ENCODE assay signal across 19 mouse cellular contexts in genomic region chr3:108714837-108715236, GRCm38 (mm10). TPM values are rescaled to one million over a fixed set of nuclear protein-coding genes. Genes with fewer than 3 reads are reported as not detected.
DNase-seq lines count a peak whose midpoint lies in the region; ATAC-seq and TF ChIP-seq lines count a peak whose summit lies in the region.
"Had no signal": no experiment of that assay in that cellular context is flagged by ENCODE, and none has a peak within 500 bp of the region (broad histone marks: within the 10 kb centered on the region; RNA-seq: fewer than 3 reads in every experiment).

No protein-coding gene starts in this region.

- no peak overlapping the region for H3K4me2 ChIP-seq in kidney, embryonic 15.5 days
- no peak overlapping the region for H3K4me2 ChIP-seq in liver, embryonic 12.5 days
- no peak overlapping the region for H3K4me2 ChIP-seq in stomach, postnatal 0 days (replicated peaks; ENCODE audit: low read depth)
- H3K4me2 ChIP-seq: heart, embryonic 12.5 days; lung, embryonic 15.5 days; midbrain, embryonic 12.5 days had no signal

- TF ChIP-seq CTCF in stomach, postnatal 0 days (IDR thresholded peaks at IDR 0.05; ENCODE audit: low read depth): no peak

- peaks cover 14% of the 10 kb centered on the region for H3K4me1 ChIP-seq in kidney, embryonic 15.5 days
- peaks cover 56% of the 10 kb centered on the region for H3K4me1 ChIP-seq in liver, embryonic 12.5 days
- H3K4me1 ChIP-seq in stomach, postnatal 0 days (replicated peaks; ENCODE audit: control insufficient read depth, insufficient read depth): peaks cover 3% of the 10 kb centered on the region; the same call in 1 of the 2 replicates
- peaks cover 14% of the 10 kb centered on the region; the same call in 1 of the 2 replicates for H3K4me1 ChIP-seq in heart, embryonic 10.5 days

- no peaks in the 10 kb centered on the region for H3K27me3 ChIP-seq in kidney, embryonic 15.5 days
- H3K27me3 ChIP-seq in liver, embryonic 12.5 days (replicated peaks): no peaks in the 10 kb centered on the region
- H3K27me3 ChIP-seq in stomach, postnatal 0 days (ENCODE audit: control insufficient read depth, insufficient read depth, low read length): no peaks in the 10 kb centered on the region
- no peaks in the 10 kb centered on the region for H3K27me3 ChIP-seq in heart, embryonic 10.5 days (ENCODE audit: insufficient read depth, poor library complexity, severe bottlenecking)
- H3K27me3 ChIP-seq: heart, embryonic 12.5 days; lung, embryonic 15.5 days; midbrain, embryonic 12.5 days; Patski had no signal

- WGBS in kidney, embryonic 15.5 days: 94% methylated on average over 4 of the region's 4 CpGs
- 72% methylated on average over 4 of the region's 4 CpGs for WGBS in liver, embryonic 12.5 days (ENCODE audit: insufficient replicate concordance)
- WGBS in stomach, postnatal 0 days: 74% methylated on average over 4 of the region's 4 CpGs
- WGBS in heart, embryonic 10.5 days: 83% methylated on average over 4 of the region's 4 CpGs

- no peaks in the 10 kb centered on the region for H3K9me3 ChIP-seq in kidney, embryonic 15.5 days (replicated peaks)
- H3K9me3 ChIP-seq in liver, embryonic 12.5 days (replicated peaks): no peaks in the 10 kb centered on the region
- no peaks in the 10 kb centered on the region for H3K9me3 ChIP-seq in stomach, postnatal 0 days (ENCODE audit: control insufficient read depth, low read length)
- no peaks in the 10 kb centered on the region for H3K9me3 ChIP-seq in heart, embryonic 10.5 days
- H3K9me3 ChIP-seq: heart, embryonic 12.5 days; lung, embryonic 15.5 days; midbrain, embryonic 12.5 days had no signal

- no peak overlapping the region for H3K27ac ChIP-seq in kidney, embryonic 15.5 days
- H3K27ac ChIP-seq in liver, embryonic 12.5 days: no peak overlapping the region
- no peak overlapping the region for H3K27ac ChIP-seq in stomach, postnatal 0 days (replicated peaks)
- H3K27ac ChIP-seq in heart, embryonic 10.5 days: no peak overlapping the region
- H3K27ac ChIP-seq: lung, embryonic 15.5 days; midbrain, embryonic 12.5 days had no signal

- DNase-seq in kidney, adult 11 months: peak; percentile 66
- DNase-seq in kidney, postnatal 14 days: peak; percentile 54
- DNase-seq in stomach, postnatal 0 days (ENCODE audit: low spot score): peak; percentile 74
- no peak for DNase-seq in cerebellum, adult 11 months
- DNase-seq in heart, embryonic 10.5 days (ENCODE audit: low spot score): no peak
- no peak for DNase-seq in B cell, adult 2 months
- DNase-seq: cerebellum, postnatal 36 days; gastrocnemius, postnatal 36 days; heart, postnatal 36 days; right cerebral cortex, postnatal 4 days had no signal

- no peak overlapping the region for H3K9ac ChIP-seq in kidney, embryonic 15.5 days
- no peak overlapping the region for H3K9ac ChIP-seq in liver, embryonic 12.5 days
- H3K9ac ChIP-seq in stomach, postnatal 0 days (ENCODE audit: low read length): no peak overlapping the region
- H3K9ac ChIP-seq: heart, embryonic 12.5 days; lung, embryonic 15.5 days; midbrain, embryonic 12.5 days had no signal

- TF ChIP-seq EP300 in stomach, postnatal 0 days (optimal IDR thresholded peaks at IDR 0.05): no peak

- 0 out of 2 replicates have a peak, but pooled peaks cover 3% of the 10 kb centered on the region for H3K36me3 ChIP-seq in kidney, embryonic 15.5 days
- peaks cover 10% of the 10 kb centered on the region; the same call in 1 of the 2 replicates for H3K36me3 ChIP-seq in liver, embryonic 12.5 days
- H3K36me3 ChIP-seq in stomach, postnatal 0 days (ENCODE audit: control insufficient read depth, insufficient read depth, low read length): no peaks in the 10 kb centered on the region
- no peaks in the 10 kb centered on the region for H3K36me3 ChIP-seq in heart, embryonic 10.5 days
- H3K36me3 ChIP-seq: heart, embryonic 12.5 days; lung, embryonic 15.5 days had no signal

- ATAC-seq in kidney, embryonic 15.5 days (replicated peaks; ENCODE audit: low FRiP score): no peak
- peak; percentile 51; the same call in 1 of the 2 replicates for ATAC-seq in liver, embryonic 12.5 days
- peak; percentile 85 for ATAC-seq in stomach, postnatal 0 days (ENCODE audit: low FRiP score, low TSS enrichment)
- ATAC-seq: forebrain, embryonic 14.5 days; Patski had no signal

- H3K4me3 ChIP-seq in kidney, embryonic 15.5 days (replicated peaks): no peak overlapping the region
- no peak overlapping the region for H3K4me3 ChIP-seq in liver, embryonic 12.5 days
- no peak overlapping the region for H3K4me3 ChIP-seq in stomach, postnatal 0 days (ENCODE audit: low read depth, low read length)
- H3K4me3 ChIP-seq in heart, embryonic 10.5 days: no peak overlapping the region
- H3K4me3 ChIP-seq: erythroblast, embryonic 14.5 days; heart, embryonic 12.5 days; lung, embryonic 15.5 days; midbrain, embryonic 12.5 days had no signal

RNA-seq across cellular contexts. Expression of gene Gpsm2, which starts 7.3 kb away (rescaled TPM):
- 43.3 and 45.1 TPM in 2 replicates for polyA plus RNA-seq in kidney, embryonic 15.5 days (2015; fragmentation: Nextera tagmentation; extraction: Ambion mirVana)
- polyA plus RNA-seq in liver, embryonic 12.5 days (2016; fragmentation: Nextera tagmentation; extraction: Ambion mirVana): 51.1 and 53.9 TPM in 2 replicates
- 31.1 and 32.0 TPM in 2 replicates for polyA plus RNA-seq in stomach, postnatal 0 days (2015; fragmentation: Nextera tagmentation; extraction: Ambion mirVana)
- 35.6 and 38.7 TPM in 2 replicates for polyA plus RNA-seq in heart, embryonic 10.5 days (2016; fragmentation: Nextera tagmentation; extraction: Ambion mirVana)

RNA-seq across cellular contexts. Expression of gene Aknad1, which starts 24.6 kb away (rescaled TPM):
- polyA plus RNA-seq in kidney, embryonic 15.5 days (2015; fragmentation: Nextera tagmentation; extraction: Ambion mirVana): 0.05 and 0.10 TPM in 2 replicates
- 0.24 and 0.37 TPM in 2 replicates for polyA plus RNA-seq in liver, embryonic 12.5 days (2016; fragmentation: Nextera tagmentation; extraction: Ambion mirVana)
- 0.30 and 0.85 TPM in 2 replicates for polyA plus RNA-seq in stomach, postnatal 0 days (2015; fragmentation: Nextera tagmentation; extraction: Ambion mirVana)
- polyA plus RNA-seq in heart, embryonic 10.5 days (2016; fragmentation: Nextera tagmentation; extraction: Ambion mirVana): not detected in 2 replicates
- polyA plus RNA-seq: forebrain, embryonic 14.5 days; heart, embryonic 12.5 days; neural tube, embryonic 14.5 days; Patski had no signal

Comparison
In these comparisons a context has a peak if more than half of its experiments do, and no peak if none do; other contexts are left out.
1. DNase-seq: peak in kidney, adult 11 months (single experiment), kidney, postnatal 14 days (single experiment) and stomach, postnatal 0 days (single experiment); none in cerebellum, adult 11 months (single experiment), heart, embryonic 10.5 days (single experiment) and B cell, adult 2 months (0 of 2).